Mouse (Mus musculus): ENCODE results near the gene Lrch1.

GRCm38 (mm10) chr14:74788766-74789165, 158.9 kb downstream of the Lrch1 start:
- TF ChIP-seq RAD21 (IDR thresholded peaks at IDR 0.05; ENCODE audit: low read depth, low read length): peak; percentile 48
- no peak for TF ChIP-seq JUND (IDR thresholded peaks at IDR 0.05; ENCODE audit: low read depth, low read length)
- no peak for TF ChIP-seq POLR2AphosphoS2 (IDR thresholded peaks at IDR 0.05; ENCODE audit: low read length)
- no peak; the same call in 1 of the 2 replicates for TF ChIP-seq ZC3H11A (IDR thresholded peaks at IDR 0.05; ENCODE audit: low read depth, low read length)
- TF ChIP-seq USF2 (IDR thresholded peaks at IDR 0.05; ENCODE audit: borderline replicate concordance in 1 of 2, insufficient read depth in 1 of 2, low read depth in 1 of 2, low read length in 2 of 2): no peak
- TF ChIP-seq CTCF (IDR thresholded peaks at IDR 0.05 in 2 of 3, conservative IDR thresholded peaks at IDR 0.05 in 1 of 3; ENCODE audit: control insufficient read depth in 1 of 3, insufficient read depth in 1 of 3, low read depth in 2 of 3, low read length in 3 of 3, poor library complexity in 1 of 3, severe bottlenecking in 1 of 3): peak in 2 of 3 experiments; percentile 32 to 38; a peak in 3 of 6 replicates
- TF ChIP-seq POLR2A (IDR thresholded peaks at IDR 0.05; ENCODE audit: control insufficient read depth in 1 of 2, insufficient read depth in 1 of 2, low read depth in 1 of 2, low read length in 2 of 2, poor library complexity in 1 of 2): no peak
